29 mouse cellular contexts compared by ENCODE assay signal in genomic region chr9:104239076-104239475, GRCm38 (mm10). TPM values are rescaled to one million over a fixed set of nuclear protein-coding genes. Genes with fewer than 3 reads are reported as not detected.
DNase-seq lines count a peak whose midpoint lies in the region; ATAC-seq and TF ChIP-seq lines count a peak whose summit lies in the region.
"Had no signal": no experiment of that assay in that cellular context is flagged by ENCODE, and none has a peak within 500 bp of the region (broad histone marks: within the 10 kb centered on the region; RNA-seq: fewer than 3 reads in every experiment).

No protein-coding gene starts in this region.

- no peaks in the 10 kb centered on the region for H3K4me1 ChIP-seq in lung, postnatal 0 days (ENCODE audit: insufficient read depth, low read depth, low read length)
- H3K4me1 ChIP-seq: embryonic facial prominence, embryonic 12.5 days; embryonic facial prominence, embryonic 15.5 days; hindbrain, embryonic 10.5 days had no signal

- no peaks in the 10 kb centered on the region for H3K9me3 ChIP-seq in lung, postnatal 0 days (ENCODE audit: low read length)
- H3K9me3 ChIP-seq: embryonic facial prominence, embryonic 12.5 days; embryonic facial prominence, embryonic 15.5 days; G1E; heart, embryonic 15.5 days; hindbrain, embryonic 10.5 days; hindbrain, embryonic 13.5 days had no signal

- peak; percentile 78 for DNase-seq in heart, adult 11 months
- DNase-seq in heart, postnatal 10 days = no peak
- peak; percentile 16 for DNase-seq in lung, postnatal 0 days (ENCODE audit: low spot score)
- DNase-seq in lung, postnatal 10 days = no peak
- DNase-seq in ovary, adult 18-20 months (ENCODE audit: low spot score) = no peak
- no peak for DNase-seq in urinary bladder, adult 18-20 months (ENCODE audit: low spot score in 2 of 2)
- DNase-seq: adrenal gland, postnatal 10 days; adrenal gland, postnatal 36 days; B cell, adult 2 months; cerebellum, adult 11 months; cerebellum, adult 2 months; cerebellum, adult 9-11 months; cerebellum, postnatal 25 days; forebrain, postnatal 0 days; gastrocnemius, postnatal 25 days; heart, postnatal 14 days had no signal

- no peaks in the 10 kb centered on the region for H3K27me3 ChIP-seq in lung, postnatal 0 days (replicated peaks; ENCODE audit: insufficient read depth, low read length)
- H3K27me3 ChIP-seq: CH12.LX; embryonic facial prominence, embryonic 12.5 days; embryonic facial prominence, embryonic 15.5 days; heart, embryonic 12.5 days; heart, embryonic 15.5 days; hindbrain, embryonic 13.5 days; Patski had no signal

- ATAC-seq in lung, postnatal 0 days = no peak
- peak; percentile 81 for ATAC-seq in granulocyte monocyte progenitor cell, adult 5-6 weeks (replicated peaks; ENCODE audit: poor library complexity, severe bottlenecking)
- ATAC-seq in megakaryocyte progenitor cell, adult 5-6 weeks (replicated peaks; ENCODE audit: poor library complexity) = peak; percentile 88
- ATAC-seq: forebrain, embryonic 14.5 days; forebrain, postnatal 0 days; hindbrain, embryonic 16.5 days; Patski had no signal

- H3K36me3 ChIP-seq in lung, postnatal 0 days (ENCODE audit: insufficient read depth, low read length) = peaks cover 7% of the 10 kb centered on the region; the same call in 1 of the 2 replicates

- TF ChIP-seq CTCF in lung, postnatal 0 days (IDR thresholded peaks at IDR 0.05) = no peak

- TF ChIP-seq EP300 in lung, postnatal 0 days (IDR thresholded peaks at IDR 0.05) = no peak

- intact Hi-C loops in heart, postnatal 10 days (cut with DNase I) = no loop called here

- H3K4me3 ChIP-seq in lung, postnatal 0 days (ENCODE audit: low read depth, low read length) = no peak overlapping the region
- H3K4me3 ChIP-seq: embryonic facial prominence, embryonic 12.5 days; embryonic facial prominence, embryonic 15.5 days; heart, embryonic 12.5 days; heart, embryonic 15.5 days; hindbrain, embryonic 10.5 days; hindbrain, embryonic 13.5 days had no signal

- 85% methylated on average over 8 of the region's 8 CpGs for WGBS in lung, postnatal 0 days

- H3K9ac ChIP-seq in lung, postnatal 0 days (replicated peaks; ENCODE audit: low read depth) = no peak overlapping the region
- H3K9ac ChIP-seq: embryonic facial prominence, embryonic 12.5 days; embryonic facial prominence, embryonic 15.5 days; forebrain, postnatal 0 days; heart, embryonic 12.5 days; heart, embryonic 15.5 days; hindbrain, embryonic 13.5 days had no signal

- H3K27ac ChIP-seq in lung, postnatal 0 days (ENCODE audit: low read length) = no peak overlapping the region
- H3K27ac ChIP-seq: embryonic facial prominence, embryonic 12.5 days; embryonic facial prominence, embryonic 15.5 days; heart, embryonic 15.5 days; hindbrain, embryonic 10.5 days; hindbrain, embryonic 13.5 days had no signal

- H3K4me2 ChIP-seq in lung, postnatal 0 days (replicated peaks; ENCODE audit: low read depth, low read length) = no peak overlapping the region
- H3K4me2 ChIP-seq: embryonic facial prominence, embryonic 12.5 days; embryonic facial prominence, embryonic 15.5 days; heart, embryonic 12.5 days; heart, embryonic 15.5 days; hindbrain, embryonic 13.5 days had no signal

RNA-seq across cellular contexts. Expression of gene Dnajc13, which starts 23.7 kb away (rescaled TPM):
- 10 to 100 TPM; 35.1 to 41.9 TPM for total RNA-seq in heart, postnatal 10 days (2021)
- 9.9 and 10.6 TPM in 2 replicates for polyA plus RNA-seq in lung, postnatal 0 days (2015; fragmentation: Nextera tagmentation; extraction: Ambion mirVana)
- 62.3 and 102 TPM in 2 replicates for total RNA-seq in granulocyte monocyte progenitor cell, adult 5-6 weeks (2014; fragmentation: Nextera tagmentation)
- 48.9 and 53.9 TPM in 2 replicates for total RNA-seq in granulocyte monocyte progenitor cell, adult 5-6 weeks (2017)
- 91.6 and 107 TPM in 2 replicates for total RNA-seq in megakaryocyte progenitor cell, adult 5-6 weeks (2015)
- 52.1 and 55.5 TPM in 2 replicates for total RNA-seq in megakaryocyte progenitor cell, adult 5-6 weeks (2017)

Comparison
In these comparisons a context has a peak if more than half of its experiments do, and no peak if none do; other contexts are left out.
1. DNase-seq: peak in heart, adult 11 months (single experiment) and lung, postnatal 0 days (single experiment); none in heart, postnatal 10 days (0 of 2), lung, postnatal 10 days (single experiment), ovary, adult 18-20 months (single experiment) and urinary bladder, adult 18-20 months (0 of 2).